Mouse (Mus musculus) ovary, postnatal 10 days (tissue): ENCODE measurements around the gene Neu1.
"Not testable (repeated sequence)": the region's sequence is repeated elsewhere in the genome, so short reads cannot be mapped to it uniquely, and the experiment has no call there.

Source experiments
- DNase-seq: peaks from one replicate; pipeline ENCODE4 v3.0.0; 2022; ENCODE audit warnings: low spot score

The Neu1 gene

DNA sequence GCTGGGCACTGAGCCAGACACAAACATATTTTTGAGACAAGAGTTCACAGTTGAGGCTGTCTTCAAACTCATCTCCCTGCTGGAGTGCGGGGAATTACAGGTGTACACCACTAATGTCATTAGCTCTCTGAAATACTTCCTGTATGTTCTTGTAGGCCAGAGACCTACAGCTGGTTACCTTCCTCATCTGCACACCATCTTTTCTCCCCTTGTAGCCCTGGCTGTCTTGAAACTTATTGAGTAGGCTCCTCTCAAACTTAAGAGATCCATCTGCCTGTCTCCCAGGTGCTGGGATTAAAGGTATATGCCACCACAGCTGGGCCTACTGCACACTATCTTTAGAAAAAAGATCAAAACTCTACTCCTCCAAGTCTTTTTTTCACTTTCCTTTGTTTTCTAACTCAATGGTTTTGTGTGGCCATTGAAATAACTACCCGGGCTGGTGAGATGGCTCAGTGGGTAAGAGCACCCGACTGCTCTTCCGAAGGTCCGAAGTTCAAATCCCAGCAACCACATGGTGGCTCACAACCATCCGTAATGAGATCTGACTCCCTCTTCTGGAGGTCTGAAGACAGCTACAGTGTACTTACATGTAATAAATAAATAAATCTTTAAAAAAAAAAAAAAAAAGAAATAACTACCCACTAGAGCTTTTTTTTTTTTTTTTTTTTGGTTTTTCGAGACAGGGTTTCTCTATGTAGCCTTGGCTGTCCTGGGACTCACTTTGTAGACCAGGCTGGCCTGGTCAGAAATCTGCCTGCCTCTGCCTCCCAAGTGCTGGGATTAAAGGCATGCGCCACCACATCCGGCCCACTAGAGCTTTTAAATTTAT is 17.9 kb downstream of the Neu1 start:
- not testable (repeated sequence) for DNase-seq

DNA sequence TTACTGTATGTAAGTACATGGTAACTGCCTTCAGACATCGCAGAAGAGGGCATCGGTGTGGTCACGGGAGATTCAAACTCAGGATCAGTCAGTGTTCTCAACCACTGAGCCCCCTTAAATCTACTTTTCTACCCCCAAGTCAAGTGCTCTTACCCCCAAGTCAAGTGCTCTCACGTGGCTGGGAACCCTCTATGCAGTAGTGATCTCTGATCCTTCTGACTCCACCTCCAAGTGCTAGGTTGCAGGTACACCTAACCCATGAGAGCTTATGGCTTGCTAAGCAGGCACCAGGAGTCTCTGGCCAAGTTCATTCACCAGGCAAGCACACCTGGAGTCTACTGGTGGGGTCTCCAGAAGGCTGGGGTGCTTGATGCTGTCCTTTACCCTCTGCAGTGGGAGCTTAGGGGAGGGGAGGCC is 18.5 kb downstream of the Neu1 start:
- DNase-seq: no peak

DNA sequence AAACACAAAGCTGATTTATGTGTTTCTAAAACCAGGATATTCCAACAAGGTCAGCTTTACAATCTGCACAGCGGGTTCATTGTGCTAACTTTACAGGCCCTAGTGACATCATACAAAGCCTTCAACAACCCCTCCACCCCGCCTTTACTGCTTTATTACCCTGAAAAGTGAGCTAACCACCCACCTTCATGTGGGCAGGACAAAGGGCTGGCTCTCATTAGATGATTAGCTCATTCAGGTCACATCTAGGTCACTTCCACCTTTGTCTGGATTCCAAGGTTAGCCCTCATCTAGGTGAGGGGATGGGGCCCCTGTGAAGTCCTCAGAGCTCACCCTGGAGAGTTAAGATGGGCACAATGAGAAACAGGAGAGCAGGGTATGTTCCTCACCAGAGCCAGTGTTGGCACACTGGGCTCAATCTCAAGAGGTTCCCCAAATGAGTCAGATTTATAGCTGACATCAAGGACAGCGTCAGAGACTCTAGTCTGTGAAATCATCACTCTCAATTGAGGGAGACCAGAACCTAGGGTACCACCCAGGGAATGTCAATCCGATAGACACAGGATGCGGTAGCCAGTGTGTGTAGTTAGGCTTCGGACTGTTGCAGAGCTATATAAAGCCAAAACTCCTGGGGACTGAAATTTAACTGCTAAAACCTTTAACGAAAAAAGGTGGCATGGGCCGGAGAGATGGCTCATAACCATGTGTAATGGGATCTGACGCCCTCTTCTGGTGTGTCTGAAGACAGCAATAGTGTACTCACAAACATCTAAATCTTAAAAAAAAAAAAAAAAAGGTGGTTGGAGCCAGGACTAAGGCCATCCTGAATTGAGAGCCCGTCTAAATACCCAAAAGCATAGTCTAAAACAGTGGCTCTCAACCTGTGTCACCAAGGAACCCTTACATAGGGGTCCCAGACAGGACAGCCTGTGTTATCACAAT is 19.7 kb downstream of the Neu1 start:
- DNase-seq: no peak

DNA sequence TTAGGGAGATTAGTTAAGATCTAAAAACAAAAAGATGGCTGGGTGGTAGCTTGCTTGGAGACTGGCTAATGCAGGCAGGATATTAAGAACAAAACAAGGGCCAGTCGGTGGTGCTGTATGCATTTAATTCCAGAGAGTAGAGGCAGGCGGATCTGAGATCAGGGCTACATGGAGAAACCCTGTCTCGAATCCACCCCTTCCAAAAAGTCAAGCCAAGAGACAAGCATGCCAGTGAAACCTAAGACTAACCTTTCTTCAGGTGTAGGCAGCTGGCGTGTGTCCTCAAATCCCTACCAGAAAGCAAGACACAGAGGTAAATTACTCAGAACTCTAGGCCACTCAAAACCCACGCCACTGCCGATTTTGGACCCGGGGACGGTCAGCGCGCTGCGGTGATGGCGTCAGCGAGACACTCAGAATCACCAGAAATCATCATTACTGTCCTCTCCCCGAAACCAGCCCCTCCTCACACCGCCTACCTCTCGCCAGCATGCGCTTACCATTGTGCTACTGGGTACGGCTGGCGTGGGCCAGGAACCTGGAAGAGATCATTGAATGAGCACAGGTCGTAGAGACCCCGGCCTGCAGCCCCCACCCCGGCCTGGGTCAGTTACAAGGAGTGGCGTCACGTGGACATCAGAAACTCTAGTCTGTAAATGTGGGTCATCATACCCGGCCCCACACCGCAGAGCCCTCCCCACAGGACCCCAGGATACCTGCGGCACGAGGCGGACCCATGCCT is 20.8 kb downstream of the Neu1 start:
- DNase-seq: no peak

DNA sequence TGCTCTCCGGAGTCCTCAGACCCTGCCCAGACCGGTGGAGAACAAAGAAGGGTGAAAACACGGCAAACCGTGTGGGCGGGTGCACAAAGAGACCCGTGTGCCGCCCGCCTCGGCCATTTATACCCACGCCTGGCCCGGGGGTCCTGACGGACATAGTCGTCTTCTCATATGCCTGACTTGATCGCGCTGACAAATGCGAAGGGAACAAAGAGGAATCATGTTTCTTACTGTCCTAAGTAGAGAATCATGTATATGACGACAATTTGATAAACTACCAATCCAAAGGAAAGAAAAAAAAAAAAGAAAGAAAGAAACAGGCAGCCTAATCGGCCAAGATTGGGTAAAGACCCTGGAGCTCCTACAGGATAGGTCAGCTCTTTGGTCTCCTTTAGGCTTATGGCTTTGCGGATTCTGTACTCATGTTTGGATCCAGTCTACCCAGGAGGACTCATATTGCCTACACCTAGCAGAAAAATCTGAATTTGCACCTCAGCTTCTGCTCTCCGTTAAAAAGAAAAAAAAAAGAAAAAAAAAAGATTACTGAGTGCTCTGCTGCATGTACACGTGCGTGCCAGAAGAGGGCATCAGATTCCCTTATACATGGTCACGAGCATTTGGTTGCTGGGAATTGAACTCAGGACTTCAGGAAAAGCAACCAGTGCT is 21.5 kb downstream of the Neu1 start:
- peak; percentile 81 for DNase-seq

DNA sequence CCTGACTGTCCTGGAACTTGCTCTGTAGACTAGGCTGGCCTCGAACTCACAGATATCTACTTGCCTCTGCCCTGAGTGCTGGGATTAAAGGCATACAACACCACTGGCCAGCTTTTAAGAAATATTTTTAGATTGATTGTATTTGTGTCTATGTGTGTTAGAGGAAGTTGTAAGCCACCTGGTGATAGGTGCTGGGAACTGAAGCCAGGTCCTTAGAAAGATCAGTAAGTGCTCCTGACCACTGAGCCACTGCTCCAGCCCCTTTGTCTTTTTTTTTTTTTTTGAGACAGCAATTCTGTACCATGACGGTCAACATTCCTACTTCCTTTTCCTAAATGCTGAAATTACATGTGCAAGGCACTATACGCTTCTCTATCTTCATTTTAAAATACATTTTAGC is 22.2 kb downstream of the Neu1 start:
- DNase-seq: no peak

DNA sequence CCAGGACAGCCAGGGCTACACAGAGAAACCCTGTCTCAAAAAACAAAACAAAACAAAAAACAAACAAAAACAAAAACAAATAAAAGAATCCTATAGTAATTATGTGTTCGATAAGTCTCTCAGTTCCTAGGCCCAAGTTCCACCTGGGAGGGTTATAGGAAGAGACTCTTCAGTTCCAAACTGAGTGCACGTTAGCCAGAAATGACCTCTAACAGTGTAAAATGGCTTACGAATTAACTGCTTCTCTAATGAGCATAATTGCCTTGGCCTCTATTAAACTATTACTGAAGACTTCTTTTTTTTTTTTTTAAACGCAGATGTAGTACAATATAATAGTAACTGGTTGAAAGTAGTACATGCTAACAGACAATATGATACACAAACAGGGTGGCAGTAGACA is 22.9 kb downstream of the Neu1 start:
- DNase-seq: no peak

DNA sequence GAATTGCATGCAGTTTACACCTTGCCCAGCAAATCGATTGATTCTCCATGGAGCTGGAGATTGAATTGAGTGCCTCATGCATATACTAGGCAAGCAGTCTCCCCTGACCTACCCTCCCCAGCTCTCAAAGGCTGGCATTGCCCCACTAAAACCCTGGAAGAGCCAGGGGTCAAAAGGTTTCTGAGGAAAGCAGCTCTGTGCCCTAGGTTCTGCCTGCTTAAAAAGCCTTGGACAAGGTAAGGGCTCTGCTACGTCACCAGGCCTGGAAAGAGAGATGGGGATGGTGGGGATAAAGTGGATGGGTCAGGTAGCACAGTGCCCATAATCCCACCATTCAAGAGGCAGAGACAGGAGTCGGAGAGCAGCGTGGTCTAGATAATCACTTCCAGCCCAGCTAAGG is 23.8 kb downstream of the Neu1 start:
- no peak for DNase-seq

DNA sequence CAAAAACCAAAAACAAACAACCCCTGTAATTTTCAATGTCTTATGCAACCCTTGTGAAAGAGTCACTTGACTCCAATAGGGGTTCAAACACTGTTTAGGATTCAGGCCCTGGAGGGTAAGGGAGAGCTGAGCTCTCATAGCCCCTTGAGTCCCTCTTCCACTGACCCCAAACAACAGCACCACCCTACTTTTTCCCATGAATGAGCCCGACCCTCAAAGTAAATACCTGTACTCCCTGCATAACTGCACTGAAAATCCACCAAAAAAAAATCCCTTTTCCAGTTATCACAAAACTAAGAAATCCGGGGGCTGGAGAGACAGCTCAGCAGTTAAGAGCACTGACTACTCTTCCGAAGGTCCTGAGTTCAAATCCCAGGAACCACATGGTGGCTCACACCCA is 24.8 kb downstream of the Neu1 start:
- DNase-seq: no peak

DNA sequence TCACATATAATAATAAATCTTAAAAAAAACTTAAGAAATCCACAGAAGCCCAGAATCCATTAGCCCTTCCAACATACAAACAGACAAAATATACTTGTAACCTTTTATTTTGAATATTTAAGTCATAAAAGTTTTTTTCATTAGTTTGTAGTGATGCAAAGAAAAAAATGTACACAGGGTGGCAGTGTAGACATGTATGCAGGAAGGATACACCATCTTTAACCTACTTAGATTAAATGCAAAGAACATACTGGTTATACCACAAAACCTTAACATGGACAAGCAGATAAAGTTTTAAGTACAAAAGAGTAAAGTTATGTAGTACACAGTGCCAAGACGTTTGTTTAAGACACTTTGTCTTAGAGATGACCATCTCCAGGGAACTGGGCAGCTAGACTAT is 25.3 kb downstream of the Neu1 start:
- no peak for DNase-seq

DNA sequence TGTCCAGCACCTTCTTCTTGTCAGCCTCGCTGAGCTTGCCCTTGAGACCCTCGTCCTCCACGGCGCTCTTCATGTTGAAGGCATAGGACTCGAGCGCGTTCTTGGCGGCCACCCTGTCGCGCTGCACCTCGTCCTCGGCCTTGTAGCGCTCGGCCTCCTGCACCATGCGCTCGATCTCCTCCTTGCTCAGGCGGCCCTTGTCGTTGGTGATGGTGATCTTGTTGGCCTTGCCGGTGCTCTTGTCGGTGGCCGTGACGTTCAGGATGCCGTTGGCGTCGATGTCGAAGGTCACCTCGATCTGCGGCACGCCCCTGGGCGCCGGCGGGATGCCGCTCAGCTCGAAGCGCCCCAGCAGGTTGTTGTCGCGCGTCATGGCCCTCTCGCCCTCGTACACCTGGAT is 26.2 kb downstream of the Neu1 start:
- not testable (repeated sequence) for DNase-seq

DNA sequence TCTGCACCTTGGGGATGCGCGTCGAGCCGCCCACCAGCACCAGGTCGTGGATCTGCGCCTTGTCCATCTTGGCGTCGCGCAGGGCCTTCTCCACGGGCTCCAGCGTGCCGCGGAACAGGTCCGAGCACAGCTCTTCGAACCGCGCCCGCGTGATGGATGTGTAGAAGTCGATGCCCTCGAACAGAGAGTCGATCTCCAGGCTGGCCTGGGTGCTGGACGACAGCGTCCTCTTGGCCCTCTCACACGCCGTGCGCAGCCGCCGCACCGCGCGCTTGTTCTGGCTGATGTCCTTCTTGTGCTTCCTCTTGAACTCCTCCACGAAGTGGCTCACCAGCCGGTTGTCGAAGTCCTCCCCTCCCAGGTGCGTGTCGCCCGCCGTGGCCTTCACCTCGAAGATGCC is 26.9 kb downstream of the Neu1 start:
- DNase-seq: not testable (repeated sequence)

DNA sequence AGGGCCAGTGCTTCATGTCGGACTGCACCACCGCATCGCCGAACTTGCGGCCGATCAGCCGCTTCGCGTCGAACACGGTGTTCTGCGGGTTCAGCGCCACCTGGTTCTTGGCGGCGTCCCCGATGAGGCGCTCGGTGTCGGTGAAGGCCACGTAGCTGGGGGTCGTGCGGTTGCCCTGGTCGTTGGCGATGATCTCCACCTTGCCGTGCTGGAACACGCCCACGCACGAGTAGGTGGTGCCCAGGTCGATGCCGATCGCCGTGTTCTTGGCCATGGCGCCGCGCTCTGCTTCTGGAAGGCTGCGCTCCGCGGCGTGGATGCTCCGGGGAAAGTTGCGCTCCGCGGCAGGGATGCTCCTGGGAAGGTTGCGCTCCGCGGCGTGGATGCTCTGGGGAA is 27.7 kb downstream of the Neu1 start:
- DNase-seq: not testable (repeated sequence)

DNA sequence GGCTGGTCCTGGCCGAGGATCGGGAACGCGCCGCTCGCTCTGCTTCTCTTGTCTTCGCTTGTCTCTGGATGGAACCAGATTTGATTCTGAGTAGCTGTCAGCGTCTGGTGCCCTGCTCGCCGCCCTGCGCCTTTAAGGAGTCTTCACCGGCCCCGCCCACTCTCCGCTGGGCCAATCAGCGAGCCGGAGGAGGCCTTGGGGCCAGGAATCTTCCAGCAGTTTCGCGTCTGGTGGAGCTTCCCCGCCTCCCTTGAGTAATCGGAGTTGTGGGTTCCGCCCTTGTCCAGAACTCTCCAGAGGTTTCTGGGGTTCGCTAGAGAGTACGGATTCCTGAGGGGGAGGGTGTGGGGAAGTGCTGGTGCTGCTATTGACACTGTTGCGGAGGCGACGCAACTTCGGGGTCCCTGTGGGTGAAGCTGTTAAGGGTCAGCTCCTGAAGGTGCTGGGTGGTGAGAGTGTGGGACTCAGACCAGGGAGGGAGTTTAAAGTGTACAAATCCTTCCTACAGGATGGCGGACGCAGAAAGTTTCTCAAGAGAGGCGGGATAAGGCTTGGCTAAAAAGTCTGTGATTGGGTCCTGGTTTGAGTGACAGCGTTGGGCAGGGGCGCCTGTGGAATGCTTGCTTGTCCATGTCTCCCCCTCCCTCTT is 28.2 kb downstream of the Neu1 start, which contains the start of gene Hspa1b:
Gene Hspa1b, minus strand, starts transcription at position 109 of the 649 bp plus-strand sequence.
- peak; percentile 71 for DNase-seq

DNA sequence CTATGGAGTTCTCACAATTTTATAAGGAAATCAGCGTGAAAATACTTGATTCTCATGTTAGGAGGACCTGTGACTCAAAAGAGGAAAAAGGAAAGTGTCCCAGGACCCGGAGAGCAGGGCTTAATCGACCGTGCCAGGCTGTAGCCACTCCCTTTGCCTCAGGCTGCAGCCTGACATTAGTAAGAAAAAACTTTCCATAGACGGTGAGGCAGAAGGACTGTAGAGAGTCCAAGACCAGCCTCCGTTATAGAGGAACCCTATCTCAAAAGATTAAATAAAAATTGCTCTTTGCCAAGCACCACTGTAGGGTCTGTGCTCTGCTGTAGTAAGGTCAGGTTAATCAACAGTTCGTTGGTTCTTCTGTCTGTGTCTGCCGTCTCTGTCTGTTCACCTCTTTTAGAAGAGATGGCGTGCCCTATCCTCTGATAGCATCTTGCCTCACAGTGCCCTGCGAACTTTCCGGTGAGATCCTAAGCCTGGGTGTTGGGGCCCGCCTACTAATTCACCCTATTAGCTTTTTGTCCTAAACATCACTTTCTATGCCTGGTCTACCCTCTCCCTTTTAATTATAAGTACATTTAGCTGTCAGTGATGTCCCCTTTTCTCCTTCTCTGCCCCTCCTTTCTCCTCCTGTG is 28.9 kb downstream of the Neu1 start:
- DNase-seq: no peak

DNA sequence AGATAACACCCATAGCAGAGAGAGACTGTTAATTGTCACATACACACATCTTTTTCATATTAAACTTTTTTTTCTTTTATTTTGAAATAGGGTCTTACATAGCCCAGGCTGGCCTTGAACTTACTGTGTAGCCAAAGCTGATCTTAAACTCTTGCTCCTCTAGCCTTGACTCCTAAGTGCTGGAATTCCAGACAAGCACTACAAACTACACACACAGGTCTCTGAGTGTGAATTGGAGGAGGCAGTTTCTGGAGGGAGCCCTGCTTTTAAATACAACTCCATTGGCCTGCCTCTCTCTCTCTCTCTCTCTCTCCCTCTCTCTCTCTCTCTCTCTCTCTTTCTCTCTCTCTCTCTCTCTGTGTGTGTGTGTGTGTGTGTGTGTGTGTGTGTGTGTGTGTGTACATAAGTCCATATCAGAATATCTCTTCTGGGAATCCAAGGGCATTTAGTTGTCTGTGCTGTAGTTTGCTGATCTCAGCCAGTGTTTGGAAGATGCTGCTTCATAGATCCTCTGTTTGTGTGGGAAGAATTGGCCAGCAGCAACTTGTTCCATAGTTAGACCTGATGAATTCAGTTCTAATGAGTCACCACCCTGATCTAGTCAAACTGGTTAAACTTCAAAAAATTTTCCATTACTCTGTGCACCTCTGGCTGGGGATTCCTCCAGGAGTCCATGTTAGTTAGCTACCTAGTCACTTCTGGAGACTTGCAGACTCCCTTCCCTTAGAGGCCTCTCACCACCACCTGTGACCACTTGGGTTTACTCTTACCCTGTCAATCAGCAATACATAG is 29.8 kb downstream of the Neu1 start:
- no peak for DNase-seq

DNA sequence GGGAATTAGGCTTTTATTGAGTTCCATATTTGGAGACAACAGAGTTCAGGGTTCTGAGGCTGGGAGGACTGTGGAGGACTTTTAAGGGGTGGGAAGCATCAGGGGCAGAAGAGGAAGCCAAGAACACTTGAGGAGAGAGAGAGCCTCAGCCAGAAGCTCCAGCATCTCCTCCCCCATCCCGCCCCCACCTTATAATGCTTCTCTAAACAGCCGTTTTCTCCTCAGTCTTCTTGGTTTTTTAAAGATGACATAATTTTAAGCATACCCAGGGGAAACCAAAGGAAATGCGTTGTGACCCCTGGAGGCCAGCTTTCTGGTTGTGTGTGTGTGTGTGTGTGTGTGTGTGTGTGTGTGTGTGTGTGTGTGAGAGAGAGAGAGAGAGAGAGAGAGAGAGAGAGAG is 31.1 kb downstream of the Neu1 start:
- DNase-seq: no peak

DNA sequence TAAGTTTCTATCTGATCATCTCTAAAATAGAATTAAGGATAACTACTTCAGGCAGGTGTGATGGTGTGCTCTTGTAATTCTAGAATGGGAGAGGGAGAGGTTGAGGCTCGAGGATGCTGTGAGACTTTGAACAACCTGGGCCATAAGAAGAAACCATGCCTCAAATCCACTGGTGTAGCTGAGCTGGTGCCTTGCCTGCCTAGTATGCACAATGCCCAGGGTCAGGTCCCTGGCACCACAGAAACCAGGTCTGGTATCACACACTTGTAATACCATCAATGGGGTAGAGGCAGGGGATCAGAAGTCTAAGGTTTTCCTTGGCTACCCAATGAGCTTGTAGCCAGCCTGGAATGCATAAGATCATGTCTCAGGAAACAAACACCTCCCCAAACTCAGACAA is 31.8 kb downstream of the Neu1 start:
- no peak for DNase-seq

DNA sequence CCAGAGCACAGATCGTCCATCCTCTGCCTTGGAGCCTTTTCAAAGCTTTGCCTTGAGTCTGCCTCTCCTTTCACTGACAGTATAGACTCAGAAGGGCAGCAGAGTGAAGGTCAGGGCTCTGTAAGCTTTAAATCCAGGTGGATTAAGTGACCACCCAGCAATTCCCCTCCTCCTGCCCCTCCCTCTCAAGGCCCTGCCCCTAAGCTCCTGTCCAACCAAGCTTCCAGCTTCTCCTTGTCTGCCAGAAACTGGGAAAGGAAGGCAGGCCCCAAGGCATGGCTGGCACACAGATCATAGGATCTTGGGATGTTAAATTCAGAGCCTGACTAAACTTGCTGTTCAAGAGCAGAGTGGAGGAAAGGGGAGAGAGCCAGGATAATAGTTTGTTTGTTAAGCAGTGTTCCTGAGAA is 33.6 kb downstream of the Neu1 start:
- DNase-seq: no peak

DNA sequence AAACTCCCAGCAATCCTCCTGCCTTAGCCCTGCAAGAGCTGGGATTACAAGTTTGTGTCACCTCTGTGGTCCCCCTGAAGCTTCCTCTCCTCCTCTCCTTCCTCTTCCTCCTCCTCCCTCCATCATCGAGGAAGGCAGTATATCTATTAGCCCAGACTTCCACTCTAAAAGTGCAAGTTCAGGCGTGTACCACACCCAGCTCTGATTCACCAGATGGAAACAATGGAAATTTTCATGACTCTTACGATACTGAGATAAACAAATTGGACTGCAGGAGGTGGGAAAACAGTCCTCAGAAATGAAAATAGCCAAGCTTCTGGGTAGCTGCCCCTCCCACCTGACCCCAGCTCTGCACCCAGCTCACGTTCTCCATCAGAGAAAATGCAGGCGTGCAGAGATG is 34.6 kb downstream of the Neu1 start:
- no peak for DNase-seq
